Mouse (Mus musculus): ENCODE data around the gene Ankrd11.

DNA sequence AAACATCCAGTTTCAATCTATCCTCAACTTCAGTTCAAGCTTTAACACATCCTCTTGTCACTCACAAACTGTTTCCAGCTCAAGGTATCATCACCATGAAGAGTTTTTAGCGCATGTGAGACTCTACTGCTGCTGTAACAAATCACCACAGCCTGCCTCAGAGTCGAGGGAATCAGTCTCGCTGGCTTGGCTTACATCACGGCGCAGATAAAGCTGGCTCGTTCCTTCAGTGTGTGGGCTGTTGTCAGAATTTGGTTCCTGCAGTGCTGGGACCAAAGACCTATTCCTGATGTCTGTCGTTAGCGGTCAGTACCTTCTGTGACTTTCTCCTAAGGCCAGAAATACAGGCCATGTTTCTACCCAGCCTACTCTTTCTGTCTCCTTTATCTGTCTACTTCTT is 144.9 kb downstream of the Ankrd11 start:
- TF ChIP-seq CTCF (IDR thresholded peaks at IDR 0.05; ENCODE audit: insufficient read depth, low read length) (no peak), POLR2A (IDR thresholded peaks at IDR 0.05; ENCODE audit: borderline replicate concordance, extremely low read depth, low read depth, low read length) (no peak)
